Mouse (Mus musculus): ENCODE results near the gene Pak2.
"Not testable (repeated sequence)": the region's sequence is repeated elsewhere in the genome, so short reads cannot be mapped to it uniquely, and the experiment has no call there.

The Pak2 gene

DNA sequence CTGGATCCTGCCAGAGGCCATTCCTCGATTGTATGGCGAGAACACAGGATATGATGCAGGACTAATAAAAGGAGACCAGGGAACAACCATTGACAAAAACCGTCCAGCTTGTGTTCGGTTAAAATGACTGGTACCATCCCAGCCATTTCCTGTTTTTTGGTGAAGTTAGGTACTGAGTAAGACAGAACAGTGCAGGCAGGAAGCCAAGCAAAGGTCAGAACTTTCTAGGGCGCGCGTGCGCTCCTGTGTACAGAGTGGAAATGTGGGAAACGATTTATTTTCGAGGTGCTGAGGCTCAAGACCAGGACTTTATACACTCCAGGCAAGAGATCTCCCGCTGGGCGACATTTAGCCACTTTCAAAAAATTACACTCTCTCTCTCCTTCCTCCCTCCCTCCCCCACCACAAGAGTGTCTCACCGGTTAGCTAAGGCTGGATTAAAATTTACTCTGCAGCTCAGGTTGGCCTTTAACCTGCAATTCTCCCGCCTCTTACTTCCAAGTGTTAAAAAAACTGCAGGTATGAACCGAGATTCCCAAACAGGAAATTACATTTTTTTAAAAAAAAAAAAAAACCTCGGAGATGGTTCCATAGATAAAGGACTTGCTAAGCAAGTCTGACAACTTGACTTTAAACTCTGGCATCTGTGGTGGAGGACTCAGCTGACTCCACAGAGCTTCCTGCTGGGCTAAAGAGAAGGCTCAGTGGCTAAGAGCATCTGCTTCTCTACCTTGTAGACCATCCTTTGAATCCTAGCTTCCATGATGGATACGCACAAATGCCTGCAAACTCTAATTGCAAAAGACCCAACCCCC is 8.7 kb upstream of the Pak2 start:
- DNase-seq = no peak

DNA sequence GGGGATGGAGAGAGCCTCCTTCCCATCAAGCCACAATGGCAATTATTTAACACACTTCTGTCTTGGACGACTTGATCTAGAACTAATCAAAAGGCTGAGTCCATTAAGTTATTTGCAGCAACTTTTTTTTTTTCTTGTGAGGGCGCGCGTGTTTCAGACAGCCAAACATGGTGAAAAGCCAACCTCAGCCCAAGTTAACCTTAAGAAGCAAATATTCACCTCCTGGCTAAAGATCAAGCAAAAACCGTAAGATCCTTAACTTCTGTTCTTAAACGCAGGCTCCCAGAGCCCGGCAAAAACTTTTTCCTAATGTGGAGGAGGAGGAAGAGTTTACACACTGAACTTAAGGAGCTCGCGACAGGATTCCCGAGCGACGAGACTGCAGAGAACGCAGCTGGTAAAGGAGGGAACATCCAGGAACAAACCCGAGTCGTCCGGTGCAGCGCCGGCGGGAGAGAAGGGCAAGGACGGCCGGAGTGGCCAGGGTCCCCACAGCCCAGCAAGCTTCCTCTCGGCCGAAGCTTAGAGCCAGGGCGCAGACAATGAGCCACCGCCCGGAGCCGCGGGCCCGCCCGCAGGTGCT is 643 bp downstream of the Pak2 start:
- no peak for DNase-seq

DNA sequence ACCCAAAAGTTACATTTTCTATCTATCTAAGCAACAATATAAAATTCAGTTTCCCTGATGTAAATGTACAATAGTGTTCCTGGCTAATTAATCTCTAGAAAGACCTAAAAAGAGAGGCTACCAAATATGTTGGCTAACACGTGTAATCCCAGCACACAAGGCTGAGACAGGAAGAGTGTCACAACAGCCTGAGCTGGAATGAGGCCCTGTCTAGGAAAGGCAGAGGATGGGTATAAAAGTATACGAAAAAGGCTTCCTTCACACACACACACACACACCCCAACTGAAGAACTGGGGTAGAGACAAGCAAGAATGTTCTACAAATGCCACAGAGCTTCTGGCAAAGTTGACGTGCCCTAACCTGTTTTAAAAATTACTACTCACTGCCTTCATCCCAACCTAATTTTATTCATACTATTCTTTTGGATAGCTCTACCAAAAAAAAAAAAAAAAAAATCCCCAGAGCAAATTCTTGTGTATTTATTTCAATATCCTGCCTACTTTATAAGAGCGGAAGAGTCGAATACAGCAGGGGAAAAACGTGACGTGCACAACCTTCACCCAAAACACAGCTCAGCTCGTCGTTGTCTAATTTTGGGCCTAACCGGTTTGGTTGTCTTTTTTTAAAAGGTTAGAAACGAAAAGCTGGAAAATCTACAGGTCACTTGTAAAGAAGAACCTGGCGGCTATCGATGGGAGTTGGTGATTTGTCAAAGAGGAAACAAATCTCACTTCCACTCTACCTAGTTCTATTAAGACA is 1.3 kb downstream of the Pak2 start:
- no peak for DNase-seq

DNA sequence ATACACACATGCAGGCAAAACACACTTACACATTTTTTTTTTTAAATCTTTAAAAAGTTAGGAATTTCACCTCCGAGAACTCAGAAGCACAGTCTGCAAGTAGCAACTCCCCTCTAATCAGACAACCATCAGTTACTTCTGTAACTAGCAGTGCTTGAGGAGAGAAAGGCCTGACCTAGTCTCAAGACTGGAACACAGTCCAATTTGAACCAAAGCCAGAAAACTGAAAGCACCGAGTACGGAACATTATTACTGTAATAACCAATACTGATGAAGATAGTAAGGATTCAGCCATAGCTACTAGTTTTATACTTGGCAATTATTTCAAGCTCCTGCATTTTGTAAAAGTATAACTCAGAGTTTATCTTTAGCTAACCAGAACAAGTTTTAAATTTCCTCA is 2.7 kb downstream of the Pak2 start:
- DNase-seq = no peak

DNA sequence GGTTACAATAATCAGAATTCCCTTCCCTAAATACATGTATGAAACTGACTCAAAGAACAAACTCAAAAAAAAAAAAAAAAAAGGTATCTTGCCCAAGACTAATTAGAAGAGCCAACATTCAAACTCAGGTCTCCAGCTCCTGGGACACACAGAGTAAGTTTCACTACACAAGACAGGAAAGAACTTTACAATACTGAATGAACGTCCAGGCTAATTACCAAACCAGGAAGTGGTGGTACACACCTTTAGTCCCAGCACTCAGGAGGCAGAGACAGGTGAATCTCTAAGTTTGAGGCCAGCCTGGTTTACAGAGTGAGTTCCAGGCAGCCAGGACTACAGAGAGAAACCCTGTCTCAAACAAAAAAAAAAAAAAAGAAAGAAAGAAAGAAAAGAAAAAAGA is 3.4 kb downstream of the Pak2 start:
- DNase-seq = no peak

DNA sequence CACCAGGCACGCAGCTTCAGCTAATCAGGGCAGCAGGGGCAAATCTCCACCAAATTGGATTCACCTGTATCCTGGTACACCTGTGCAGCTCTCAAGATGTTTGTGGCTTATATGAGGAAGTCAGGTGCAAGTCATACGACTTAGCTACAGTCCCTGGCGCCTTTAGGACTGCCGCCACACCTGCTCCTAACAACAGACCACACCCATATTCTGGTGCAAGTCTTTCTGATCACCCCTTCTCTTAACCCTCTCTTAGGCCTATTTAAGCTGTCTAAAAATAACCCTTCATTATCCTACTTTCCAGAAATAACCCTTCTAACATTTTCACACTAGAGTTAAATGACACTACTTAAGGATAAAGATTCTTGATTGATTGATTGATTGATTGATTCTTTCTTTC is 9.1 kb downstream of the Pak2 start:
- DNase-seq = not testable (repeated sequence)

DNA sequence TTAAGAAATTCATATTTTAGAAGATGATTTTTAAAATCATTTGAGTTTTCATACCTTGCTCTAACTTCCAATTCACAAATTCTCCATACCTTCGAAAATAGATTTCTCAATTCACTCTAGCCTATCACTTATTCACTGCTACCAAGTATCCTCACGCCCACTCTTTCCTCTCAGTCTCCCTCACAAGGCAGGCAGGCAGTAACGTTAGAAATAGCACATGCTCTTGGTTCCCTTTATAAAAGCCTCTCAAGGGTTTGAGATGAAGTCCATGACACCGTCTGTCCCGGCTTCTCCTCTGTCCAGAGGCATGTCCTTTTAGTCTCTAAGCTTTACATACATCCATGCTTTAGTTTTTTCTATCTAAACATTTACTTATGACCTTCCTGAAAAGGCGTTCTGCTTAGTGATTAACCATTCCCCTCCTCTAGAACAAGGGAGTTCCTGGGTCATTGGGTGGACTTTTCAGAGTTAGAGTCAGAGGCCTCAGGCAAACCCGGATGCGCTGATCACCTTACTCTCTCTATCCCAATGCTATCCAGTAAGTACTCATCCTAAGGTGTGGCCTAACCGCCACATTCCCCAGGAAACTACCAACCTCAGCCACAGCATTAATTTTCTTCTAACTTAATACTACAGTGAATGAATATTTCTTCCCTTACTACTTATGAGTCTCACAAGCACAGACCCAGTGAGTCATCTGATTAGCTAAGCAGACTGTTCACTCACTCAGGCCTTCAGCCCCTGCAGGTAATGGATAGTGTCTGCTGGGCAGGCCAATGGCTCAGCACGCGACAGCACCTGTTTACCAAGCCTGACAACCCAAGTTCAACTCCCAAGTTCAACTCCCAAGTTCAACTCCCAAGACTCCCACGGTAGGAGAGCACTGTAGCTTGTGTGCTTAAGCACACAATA is 10.5 kb downstream of the Pak2 start:
- no peak for DNase-seq

DNA sequence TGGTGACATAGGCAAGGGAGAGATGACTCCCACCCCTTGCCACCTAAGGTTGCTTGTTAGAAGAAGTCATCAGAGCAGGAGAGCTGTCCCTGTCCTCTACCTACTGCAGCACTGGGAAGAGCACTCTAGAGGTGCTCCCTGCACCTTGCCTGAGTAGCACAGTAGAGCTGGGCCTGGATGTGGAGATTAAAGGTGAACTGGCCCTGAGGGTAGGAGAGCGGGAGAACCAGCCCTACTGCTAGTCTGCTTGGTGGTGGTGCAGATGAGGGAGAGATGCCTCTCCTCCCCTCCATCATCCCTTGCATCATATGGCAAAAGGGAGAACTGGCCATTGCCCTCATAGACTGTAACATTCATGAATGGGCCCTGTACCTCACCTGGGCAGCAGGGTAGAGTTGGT is 12.2 kb downstream of the Pak2 start:
- DNase-seq = no peak

DNA sequence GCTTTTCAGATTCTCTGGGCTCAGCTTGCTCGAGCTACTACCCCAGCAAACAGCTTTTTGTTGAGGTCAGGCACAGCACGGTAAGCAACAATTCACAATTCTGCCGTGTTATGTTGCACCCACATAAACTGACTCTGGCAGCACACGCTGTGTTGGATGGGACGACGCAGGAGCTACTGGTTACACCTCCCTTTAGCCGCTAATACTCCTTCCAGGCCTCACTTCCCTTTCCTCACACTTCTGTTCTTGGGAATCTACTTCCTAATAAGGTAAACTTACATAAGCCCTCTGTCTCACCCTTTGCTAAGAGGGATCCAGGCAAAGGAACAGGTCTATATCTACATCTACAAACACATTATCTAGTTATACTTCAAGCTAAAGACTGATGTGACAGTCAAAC is 15.2 kb downstream of the Pak2 start:
- DNase-seq = no peak

DNA sequence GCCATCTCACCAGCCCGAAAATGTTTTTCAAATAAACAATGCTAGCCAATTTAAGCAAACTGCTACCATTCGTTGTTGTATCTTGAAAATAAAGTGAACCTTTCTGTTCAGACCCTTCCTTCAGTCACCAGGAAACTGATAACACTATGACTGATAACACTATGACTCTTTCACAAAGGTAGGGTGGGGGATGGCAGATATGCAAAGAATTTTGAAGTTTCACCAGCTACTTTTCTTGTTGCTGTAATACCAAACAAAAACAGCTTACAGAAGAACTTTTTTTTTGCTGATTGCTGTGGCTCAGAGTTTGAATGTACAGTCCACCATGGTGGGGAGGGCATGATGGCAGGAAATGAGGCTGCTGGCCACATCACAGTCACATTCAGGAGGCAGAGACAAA is 16.9 kb downstream of the Pak2 start:
- DNase-seq = no peak

DNA sequence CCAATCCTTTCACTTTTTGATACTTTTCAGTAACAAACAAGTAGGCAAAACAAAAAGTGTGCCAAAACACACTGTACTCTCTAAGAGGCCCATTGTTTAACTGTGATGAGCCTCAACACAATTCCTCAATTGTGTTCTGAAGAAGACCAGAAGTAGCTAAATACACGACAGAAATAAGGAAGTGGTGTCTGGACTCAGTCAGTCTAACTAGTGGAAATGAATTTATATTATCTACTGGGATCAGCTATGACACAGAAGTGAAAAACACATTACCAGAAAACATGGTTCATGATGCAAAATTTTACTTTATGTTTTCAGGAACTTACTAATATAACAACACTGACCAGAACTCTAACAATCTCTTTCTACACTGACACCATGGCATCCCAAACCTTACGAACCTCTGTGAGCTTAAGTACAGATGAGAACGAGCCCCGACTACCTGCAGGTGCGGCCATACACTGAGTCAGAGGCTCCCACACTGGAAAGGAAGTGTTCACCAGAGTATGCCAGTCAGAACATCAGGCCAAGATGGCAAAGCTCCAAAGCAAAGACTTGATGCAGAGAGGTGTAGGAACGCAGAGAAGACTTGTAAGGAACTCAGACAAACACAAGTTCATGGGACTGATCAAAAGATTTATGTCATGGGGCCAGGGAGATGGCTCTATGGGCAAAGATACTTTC is 19.2 kb downstream of the Pak2 start:
- no peak for DNase-seq

DNA sequence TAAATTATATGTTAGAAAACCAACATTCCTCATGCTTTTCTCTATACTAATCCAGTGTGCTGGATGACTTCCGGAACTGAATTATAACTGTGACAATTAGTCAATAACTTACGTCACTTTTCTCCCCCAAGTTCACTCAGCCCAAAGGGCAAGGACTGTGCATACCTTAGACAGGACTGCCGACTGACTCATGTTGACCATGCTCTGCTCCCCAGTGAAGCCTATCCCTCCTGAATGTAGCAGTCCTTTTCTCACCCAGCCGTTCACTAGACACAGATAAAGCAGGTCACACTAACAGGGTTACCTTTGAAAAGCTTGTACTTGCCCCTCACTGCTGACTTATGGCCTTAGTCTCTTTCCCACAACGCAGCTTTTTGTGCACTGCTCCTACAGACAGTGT is 20.3 kb downstream of the Pak2 start:
- no peak for DNase-seq

DNA sequence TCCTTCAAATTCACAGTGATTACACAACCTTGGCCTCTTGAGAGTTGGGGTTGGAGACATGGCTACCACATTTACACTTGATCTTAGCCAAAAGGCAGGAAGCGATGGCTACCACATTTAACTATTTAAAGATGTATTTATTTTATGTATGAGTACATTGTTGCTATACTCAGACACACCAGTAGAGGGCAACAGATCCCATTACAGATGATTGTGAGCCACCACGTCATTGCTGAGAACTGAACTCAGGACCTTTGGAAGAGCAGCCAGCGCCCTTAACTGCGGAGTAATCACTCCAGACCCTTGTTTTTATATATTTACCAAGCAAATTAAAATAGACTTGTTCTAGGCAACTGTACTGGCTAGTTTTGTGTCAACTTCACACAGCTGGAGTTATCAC is 36.8 kb downstream of the Pak2 start:
- no peak for DNase-seq

DNA sequence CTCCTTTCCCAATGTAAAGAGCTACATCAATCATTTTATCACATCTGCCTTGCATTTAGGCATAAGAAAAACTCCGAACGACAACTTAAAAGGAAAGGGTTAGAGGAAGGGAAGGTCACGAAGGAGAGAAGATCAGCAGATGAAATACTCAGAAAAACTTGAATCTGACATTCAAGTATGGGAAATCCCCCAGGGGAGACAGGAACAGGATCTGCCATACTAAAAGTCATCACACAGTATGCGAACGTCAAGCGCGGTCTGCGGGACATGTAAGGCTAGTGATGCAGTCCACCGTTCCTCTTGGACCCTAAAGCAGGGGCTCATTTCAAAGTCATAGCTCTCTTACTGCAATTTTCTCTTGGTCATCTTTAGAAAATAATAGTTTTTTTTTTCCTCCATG is 59.5 kb downstream of the Pak2 start:
- no peak for DNase-seq

DNA sequence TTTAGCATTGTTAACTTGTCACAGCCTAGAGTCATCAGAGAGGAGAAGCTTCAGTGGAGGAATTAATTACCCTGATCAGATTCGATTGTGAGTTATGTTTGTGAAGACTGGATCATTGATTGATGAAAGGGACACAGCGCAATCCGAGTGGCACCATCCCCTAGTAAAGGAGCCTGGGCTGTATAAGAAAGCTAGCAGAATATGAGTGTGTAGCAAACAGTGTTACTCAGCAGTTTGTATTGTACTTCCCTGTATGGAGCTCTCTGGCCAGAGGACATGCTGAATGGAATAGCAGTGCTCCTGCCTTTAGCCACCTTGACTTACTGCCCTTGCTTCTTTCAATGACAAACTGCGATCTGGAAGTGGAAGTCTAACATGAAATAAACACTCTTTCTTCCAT is 68.8 kb downstream of the Pak2 start:
- no peak for DNase-seq

DNA sequence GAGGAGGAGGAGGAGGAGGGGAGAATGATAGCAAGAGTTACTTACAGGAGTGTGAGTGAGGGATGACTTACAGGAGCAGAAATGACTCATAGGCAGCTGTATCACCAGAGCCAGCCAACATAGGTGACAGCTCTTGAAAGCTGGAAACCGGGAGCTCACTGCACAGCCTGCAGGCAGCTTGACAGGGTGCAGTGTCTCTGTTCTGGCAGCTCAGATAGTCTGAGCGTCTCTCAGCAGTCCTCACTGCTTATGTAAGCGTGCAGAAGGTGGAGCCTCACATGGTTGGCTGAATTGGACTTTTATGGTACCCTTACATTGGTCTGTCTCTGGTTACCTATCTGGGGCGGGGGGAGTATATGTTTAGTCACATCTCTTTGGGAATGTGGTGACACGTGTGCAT is 69.2 kb downstream of the Pak2 start:
- no peak for DNase-seq

DNA sequence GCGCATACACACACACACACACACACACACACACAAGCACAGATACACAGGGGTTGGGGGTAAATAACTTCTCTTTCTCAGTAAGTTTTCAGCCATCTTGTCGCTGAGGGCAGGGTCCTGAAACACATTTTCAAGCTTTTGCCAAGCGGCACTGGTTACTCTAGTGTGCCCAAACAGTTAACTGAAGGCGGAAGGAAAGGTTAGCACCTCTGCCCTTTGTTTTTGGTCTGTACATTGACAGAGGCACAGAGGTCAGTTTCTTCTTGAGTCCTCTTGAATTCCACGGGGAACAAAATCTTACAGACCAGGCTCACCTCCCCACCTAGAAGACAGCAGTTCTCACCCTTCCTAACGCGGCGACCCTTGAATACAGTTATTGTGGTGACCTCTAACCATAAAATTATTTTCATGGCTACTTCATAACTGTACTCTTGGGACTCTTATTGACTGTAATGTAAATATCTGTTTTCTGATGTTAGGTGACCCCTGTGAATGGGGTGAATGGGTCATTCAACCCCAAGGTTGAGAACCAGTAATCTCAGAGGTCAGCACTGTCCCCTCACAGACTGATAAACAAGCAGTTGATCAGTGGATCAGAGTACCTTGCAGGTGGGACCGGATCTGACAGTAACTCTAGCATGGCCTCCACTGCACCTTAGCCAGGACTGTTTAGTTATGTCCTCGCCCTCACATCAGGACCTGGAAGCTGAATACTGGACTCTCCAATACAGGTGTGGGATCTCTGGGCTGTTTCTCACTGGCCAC is 70.4 kb downstream of the Pak2 start:
- DNase-seq = no peak

DNA sequence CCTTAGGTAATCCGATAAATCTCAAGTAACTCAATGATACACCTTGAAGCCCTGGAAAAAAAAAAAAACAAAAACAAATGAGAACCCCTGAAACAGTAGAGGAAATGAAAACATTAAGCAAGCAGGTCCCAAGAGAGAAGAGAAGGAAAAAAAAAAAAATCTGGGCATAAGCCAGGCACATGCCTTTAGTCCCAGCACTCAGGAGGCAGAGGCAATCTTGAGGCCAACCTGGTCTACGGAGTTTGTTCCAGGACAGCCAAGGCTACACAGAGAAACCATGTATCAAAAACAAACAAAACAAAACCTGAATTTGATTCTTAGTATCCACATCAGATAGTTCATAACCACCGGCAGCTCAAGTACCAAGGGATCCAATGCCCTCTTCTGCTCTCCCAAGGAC is 74.4 kb downstream of the Pak2 start:
- no peak for DNase-seq

DNA sequence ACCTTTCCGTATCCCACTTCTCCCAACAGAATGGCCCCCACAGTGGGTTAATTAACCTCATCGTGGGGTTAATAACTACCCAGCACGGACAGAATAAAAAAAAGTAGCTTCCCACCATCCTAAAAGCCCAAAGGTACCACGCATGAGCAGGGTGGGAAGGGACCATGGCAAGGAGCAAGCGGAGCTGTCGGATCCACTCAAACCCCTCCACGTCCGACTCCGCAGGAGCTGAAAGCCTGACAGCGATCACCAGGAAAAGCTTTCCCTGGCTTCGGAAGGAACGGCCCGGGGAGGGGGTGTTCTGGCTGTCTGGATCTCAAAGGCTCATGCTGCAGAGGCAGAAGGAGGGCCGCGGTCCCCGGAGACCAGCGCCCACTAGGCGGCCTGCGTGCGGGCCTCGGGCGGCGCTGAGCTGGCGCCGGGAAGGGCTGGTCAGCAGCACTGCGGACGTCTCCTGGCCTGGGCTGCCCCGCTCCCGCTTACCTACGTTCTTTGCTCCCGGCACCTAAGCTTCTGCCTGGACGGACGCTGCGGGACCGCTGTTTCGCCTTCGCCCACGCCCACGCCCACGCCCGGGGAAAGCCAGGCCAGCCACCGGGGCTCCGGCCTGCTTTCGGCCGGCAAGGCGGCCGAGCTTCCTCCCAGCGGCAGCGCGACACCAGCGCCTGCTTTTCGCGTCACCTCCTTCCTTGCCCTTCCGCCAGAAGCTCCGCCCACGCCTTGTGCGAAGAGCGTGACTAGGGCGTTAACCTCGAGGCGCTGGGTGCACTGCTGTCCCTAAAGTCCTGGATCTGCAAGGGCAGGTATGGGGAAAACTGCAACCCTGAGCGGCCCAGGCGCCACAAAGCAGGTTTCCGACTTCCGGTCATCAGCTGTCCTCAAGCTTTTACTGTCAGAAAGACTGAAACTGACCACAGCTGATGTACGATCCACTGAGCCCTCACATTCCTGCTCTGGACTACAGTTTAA is 76.3 kb downstream of the Pak2 start, which contains the start of gene Senp5:
Gene Senp5 (minus strand): TSS at position 779 of the 969 bp plus-strand sequence.
- peak; percentile 85 for DNase-seq

DNA sequence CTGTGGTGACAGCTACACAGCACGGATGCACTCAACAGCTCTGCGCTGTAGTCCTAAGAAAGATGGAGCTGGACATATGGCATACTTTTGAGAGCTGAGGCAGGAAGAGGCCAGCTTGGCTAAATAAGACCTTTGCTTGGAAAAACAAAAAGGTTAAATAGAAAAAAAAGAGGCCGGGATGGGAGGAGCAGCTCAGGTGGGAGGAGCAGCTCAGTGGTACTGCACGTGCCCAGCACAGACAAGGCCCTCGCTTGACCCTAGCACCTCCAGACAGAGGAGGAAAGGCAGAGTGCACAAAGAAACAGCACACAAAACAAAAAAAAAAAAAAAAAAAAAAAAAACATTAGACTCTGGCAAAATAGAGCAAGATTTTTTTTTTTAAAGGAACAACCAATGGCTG is 82.8 kb downstream of the Pak2 start:
- no peak for DNase-seq

Measured in cerebellum, adult 8-10 months (tissue).